Mouse (Mus musculus) cerebellum, adult 11-12 months (tissue): ENCODE measurements at regions not wholly inside any gene's neighbourhood (a gene's known extent, or its start where the extent isn't known, plus 50 kb on each side); places are given as distances from the start of the nearest gene placed in this dataset.

ENCODE experiments used
- DNase-seq: peaks from one replicate; pipeline ENCODE4 v3.0.0; 2022

GRCm38 (mm10) chr4:140396548-140396947, 150.0 kb upstream of the Igsf21 start:
- no peak for DNase-seq

GRCm38 (mm10) chr4:140392290-140392689, 145.7 kb upstream of the Igsf21 start:
- no peak for DNase-seq

GRCm38 (mm10) chr4:140390684-140391234, 144.2 kb upstream of the Igsf21 start:
- DNase-seq: no peak

- DNase-seq: no peak
Observed at GRCm38 (mm10) chr4:140385686-140386085, 139.1 kb upstream of the Igsf21 start.

- DNase-seq: peak; percentile 65
Observed at GRCm38 (mm10) chr4:140385226-140385625, 138.6 kb upstream of the Igsf21 start.

GRCm38 (mm10) chr4:140383596-140383995, 137.0 kb upstream of the Igsf21 start:
- DNase-seq: no peak

- DNase-seq: no peak
Observed at GRCm38 (mm10) chr4:140380733-140381132, 134.1 kb upstream of the Igsf21 start.

- DNase-seq: no peak
Observed at GRCm38 (mm10) chr4:140377941-140378340, 131.4 kb upstream of the Igsf21 start.

GRCm38 (mm10) chr4:140372586-140373325, 126.2 kb upstream of the Igsf21 start:
- DNase-seq: no peak

GRCm38 (mm10) chr4:140371426-140372213, 125.0 kb upstream of the Igsf21 start:
- DNase-seq: no peak

GRCm38 (mm10) chr4:140366975-140367680, 120.5 kb upstream of the Igsf21 start:
- no peak for DNase-seq

- DNase-seq: peak; percentile 60
Observed at GRCm38 (mm10) chr4:140358846-140359245, 112.3 kb upstream of the Igsf21 start.

- DNase-seq: no peak
Observed at GRCm38 (mm10) chr4:140358103-140358502, 111.5 kb upstream of the Igsf21 start.

- no peak for DNase-seq
Observed at GRCm38 (mm10) chr4:140355144-140355550, 108.6 kb upstream of the Igsf21 start.

- DNase-seq: no peak
Observed at GRCm38 (mm10) chr4:140348802-140349201, 102.2 kb upstream of the Igsf21 start.

- no peak for DNase-seq
Observed at GRCm38 (mm10) chr4:140330138-140330537, 83.6 kb upstream of the Igsf21 start.

- DNase-seq: no peak
Observed at GRCm38 (mm10) chr4:140326706-140327440, 80.3 kb upstream of the Igsf21 start.

GRCm38 (mm10) chr4:140325677-140326052, 79.1 kb upstream of the Igsf21 start:
- DNase-seq: no peak

GRCm38 (mm10) chr4:140324971-140325676, 78.5 kb upstream of the Igsf21 start:
- DNase-seq: peak; percentile 64

- DNase-seq: no peak
Observed at GRCm38 (mm10) chr4:140320120-140320921, 73.7 kb upstream of the Igsf21 start.

- no peak for DNase-seq
Observed at GRCm38 (mm10) chr4:140312635-140313034, 66.1 kb upstream of the Igsf21 start.
